Mouse (Mus musculus) ZHBTc4 (cell line): ENCODE measurements around the gene Prm3.

Source experiments
- DNase-seq: peaks from one replicate; pipeline ENCODE4 v3.0.0-alpha.2; 2011; ENCODE audit warnings: low read depth, low spot score

The Prm3 gene

DNA sequence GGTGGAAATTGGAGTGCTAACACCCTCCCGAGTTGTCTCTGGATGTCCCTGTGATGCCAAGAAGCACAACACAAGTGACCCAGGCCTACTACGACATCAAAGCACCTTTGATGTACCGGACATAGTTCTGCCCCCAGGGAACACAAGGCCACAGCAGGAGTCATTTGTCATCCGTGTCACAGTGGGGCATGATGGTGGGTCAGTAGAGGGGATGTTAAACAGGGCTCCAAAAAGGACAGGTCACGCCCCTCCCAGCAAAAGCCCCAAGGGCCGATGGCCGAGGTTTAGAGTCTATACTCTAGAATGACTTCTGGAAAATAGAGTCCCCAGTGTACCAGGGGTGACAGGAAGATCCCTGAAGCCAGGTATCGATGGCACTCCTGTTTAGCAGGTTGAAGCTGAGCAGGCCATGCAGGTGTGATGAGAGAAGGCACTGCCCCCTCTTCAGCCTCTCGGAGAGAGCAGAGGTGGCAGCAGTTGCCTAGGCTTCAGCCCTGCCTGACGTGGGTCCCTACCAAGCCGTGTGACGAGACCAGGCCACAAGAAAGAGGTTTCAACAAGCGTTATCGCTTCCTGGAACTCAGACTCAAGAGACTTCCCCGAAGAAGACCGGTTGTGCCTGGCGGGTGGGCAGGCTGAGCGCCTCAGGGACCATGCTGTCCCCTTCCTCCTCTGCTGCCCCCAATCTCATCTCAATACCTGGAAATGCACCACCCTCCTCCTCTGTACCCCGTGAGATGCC, 18.8 kb downstream of the Prm3 start:
- DNase-seq: no peak

DNA sequence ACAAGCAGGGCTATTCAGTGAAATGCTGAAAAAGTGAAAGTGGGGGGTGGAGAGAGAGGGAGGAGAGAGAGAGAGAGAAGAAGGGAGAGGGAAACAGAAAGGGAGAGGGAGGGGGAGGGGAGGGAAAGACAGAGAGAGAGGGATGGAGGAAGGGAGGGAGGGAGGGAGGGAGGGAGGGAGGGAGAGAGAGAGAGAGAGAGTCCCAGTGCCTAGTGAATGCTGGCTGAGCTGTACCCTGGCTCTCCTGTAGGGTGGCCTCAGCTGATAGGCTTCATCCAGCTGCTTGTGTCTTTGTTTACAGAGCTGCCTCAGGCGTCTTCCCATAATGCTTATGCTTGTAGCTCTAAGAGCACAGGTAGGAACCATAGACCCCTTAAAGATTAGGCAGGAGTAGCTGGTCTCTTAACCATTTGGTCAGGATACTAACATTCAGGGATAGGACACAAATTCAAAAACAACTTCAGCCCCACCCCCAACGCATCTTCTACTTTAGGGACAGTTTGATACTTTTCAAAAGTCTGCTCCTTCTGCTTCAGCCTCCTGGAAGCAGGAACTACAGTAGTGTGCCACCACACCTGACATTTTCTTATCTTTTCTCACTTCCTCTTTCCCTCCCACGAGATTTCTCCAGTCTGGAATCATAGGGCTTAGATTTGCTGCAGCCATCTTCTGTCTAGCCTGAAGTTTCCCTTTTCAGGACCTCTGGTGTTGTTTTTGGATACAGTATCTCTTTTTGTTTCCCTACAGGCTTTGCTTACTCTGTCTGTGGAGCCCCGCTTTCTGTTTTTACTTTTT, 20.0 kb downstream of the Prm3 start:
- DNase-seq: peak; percentile 42

DNA sequence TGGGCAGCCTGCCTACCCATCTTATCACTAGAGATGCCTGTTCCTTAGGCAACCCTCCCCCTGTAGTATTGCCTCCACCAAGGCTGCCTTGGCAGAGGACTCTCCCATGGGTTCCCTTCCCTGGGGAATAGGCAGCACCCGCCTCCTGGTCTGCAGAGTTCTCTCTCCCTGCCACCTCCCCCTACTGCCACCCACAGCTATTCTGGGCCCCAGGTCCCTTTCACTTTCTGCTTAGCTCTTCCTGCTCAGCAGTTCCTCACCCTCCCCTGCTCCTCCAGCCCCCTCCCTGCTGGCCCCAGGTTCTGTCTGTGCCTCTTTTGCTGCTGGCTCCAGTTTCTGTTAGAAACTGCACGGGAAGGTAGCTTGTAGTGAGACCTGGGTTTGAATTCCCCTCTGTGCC, 21.1 kb downstream of the Prm3 start:
- no peak for DNase-seq

DNA sequence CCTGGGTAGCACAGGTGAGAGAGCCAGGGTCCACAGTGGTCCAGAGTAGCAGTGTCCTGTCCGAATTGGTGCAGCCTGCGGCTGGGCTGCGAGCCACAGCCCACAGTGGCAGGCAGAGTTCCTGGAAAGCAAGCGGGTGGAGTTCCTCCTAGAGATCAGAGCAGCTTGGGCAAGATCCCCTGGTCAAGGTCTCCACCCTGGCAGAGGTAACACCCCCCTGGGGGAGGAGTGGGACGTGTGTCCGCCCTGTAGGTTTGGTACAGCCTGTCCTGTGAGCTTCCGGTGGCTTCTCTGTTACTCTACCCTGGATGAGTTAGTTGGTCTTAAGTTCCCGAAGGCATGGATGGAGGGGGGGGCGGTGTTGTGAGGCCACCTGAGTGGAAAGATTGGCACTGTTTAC, 21.9 kb downstream of the Prm3 start:
- DNase-seq: no peak

DNA sequence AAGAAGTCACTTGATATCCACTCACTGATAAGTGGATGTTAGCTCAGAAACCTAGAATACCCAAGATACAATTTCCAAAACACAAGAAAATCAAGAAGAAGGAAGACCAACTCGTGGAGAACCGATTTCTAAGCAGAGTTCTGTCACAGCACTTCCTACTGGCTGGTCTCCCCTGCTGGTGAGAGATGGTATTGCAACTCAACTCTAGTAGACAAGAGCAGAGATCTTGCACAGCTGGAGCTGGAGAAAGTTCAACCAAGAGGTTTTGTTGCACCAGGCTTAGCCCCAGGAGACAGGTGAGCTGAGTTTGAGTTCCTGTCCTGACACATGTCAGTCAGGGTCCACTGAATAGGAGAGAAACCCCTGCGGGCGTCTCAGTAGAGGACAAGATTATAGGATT, 23.6 kb downstream of the Prm3 start:
- peak; percentile 82 for DNase-seq

DNA sequence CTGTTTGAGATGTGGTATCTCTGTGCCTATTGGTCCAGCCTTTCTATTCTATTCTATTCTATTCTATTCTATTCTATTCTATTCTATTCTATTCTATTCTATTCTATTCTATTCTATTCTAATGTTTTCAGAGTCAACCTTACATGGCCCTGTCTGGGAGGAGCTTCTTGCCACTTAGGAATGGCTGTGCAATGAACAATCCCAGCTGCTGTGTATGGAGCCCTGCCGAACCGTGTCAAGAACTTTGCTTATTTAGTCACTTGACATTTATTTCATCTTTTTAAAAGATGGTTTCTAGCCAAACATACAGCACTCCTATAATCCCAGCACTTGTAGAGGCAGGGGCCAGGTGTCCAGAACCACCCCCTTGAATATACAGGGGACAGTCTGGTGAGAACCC, 26.4 kb downstream of the Prm3 start:
- DNase-seq: no peak

DNA sequence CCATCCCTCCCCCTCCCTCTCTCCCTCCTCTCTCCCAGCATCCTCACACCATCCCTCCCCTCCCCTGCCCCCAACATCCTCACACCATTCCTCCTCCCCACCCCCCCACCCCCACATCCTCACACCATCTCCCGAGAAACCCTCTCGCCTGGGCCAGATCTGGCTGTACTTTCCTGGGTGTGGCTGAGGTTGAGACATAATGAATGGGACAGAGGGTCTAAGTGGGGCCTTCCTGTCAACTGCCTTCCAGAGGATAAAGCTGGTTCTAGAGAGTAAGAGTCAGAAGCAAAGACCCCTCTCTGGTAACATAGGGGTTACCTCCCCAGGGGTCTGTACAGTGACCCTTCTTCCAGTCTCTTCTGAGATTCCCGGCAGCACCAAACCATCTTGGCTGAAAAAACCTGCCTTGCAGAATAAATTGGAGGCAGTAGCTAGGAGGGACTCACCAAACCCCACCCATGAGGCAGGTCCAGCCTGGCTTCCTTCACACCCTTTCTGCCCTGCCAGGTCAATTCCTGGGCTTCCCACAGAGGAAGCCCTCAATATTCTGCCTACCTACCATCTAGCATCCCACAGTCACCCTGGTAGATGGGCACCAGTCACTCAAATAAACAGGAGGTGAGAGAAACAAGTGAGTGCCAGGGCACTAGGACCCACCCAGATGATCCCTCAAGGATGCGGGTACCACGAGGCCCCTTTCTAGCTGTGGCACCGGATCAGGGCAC, 27.0 kb downstream of the Prm3 start:
- no peak for DNase-seq

DNA sequence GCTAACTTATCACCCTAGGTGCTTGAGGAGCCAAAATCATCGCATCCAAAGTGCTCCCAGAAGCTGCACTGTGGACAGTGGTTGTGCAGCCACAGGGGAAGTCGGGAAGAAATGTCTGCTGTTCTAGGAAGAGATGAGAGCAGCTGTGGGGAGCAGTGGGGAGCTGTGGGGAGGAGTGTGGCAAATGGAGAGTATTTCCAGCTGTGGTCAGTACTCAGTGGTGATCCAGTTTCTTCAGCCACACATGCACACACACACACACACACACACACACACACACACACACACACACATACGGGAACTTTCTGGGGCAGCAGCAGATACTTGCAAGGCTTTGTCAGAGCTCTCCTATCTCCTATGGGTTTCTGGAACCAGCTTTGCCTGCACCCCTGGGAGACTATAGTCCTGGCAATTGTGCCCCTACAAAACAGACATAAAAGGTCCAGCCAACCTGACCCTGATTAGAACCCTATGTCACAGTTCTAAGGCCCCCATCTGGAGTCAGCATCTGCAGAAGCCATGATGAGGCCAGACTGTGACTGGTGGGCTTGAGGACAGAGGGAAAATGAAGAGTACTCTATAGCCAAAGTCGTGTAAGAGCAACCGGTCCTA, 28.0 kb downstream of the Prm3 start:
- DNase-seq: no peak

DNA sequence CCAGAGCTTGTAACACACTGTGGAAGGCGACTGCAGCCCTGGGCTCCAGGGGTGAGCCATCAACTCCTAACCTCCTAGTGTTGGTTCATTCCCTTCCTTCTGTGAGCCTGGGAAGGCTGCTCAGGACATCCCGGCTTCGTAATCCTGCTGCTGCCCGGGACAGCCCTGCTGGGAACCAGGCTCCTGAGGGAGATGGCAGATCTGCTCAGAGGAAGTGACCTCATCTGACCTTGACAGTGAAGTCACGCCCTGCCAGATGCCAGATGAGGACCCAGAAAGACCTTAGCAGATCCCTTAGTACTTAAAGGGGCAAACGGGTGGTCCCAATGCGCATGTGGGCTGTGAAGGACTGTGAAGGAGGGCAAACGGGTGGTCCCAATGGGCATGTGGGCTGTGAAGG, 29.5 kb downstream of the Prm3 start:
- DNase-seq: no peak

DNA sequence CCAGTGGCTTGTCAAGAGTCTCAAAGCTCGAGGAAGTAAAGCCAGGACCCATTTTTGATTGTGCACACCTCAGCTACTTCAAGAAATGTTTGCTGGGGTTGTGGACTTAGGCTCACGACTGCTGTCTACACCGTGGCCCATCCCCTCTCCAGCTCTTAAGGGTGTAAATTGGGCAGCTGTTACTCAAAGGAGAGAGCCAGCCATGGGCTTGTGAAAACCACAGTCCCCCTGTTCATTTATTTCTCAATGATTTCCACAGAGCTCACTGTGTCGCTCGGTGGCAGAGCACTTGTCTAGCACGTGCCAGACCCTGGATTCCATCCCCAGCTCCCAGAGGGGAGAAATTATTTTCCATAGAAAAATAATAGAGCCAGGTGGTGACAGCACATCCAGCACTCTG, 34.5 kb downstream of the Prm3 start:
- no peak for DNase-seq

DNA sequence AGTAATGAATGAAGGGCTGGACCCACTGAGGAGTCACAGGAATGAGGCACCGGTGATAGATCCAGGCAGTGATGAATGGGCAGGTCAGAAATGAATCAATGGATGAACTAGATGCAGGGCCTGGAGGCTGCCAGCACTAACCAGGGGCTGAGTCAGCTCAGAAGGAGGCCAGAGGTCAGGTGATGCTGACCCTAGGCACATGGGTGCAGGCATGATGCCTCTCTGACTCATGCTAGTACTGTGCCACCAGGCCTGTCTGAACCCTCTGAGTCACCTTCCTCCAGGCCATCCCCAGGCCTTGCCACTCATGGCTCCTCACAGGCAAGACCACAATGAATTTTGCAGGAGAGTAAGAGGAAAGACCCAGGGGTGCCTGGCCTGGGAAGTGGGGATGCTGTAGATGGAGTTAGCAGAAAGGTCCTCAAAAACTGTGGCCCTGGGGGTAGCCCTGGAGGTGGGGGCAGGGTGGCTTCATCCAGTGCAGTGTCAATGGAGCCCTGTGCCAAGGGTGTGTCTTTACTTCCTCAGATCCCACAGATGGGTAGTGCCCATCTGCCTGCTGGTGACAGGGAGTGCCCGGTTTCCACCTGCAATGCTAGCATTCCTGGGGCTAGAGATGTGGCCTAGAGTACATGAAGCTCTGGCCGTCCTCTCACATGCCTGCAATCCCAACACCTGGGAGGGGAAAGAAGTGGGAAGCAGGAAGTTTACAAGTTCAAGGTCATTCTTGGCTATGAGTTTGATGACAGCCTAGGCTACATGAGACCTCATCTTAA, 36.0 kb downstream of the Prm3 start:
- no peak for DNase-seq

DNA sequence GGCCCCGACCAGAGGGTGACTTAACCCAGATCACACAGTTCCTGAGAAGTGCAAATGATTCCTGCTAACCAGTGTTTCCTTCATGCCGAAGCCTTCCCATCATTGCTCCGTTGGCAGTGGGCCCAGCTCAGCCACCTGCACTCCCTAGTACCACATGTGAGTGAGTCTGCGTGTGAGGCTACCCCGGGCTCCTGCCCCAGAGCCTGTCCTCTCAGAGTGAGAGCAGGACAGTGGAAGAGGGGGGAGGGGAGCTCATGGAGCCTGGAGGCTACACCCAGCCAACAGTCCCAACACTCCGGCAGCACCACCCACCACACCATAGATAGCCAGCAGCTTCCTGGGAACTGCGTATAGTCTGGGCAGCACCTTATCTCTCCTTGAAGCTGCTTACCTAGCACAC, 40.9 kb downstream of the Prm3 start:
- DNase-seq: no peak

DNA sequence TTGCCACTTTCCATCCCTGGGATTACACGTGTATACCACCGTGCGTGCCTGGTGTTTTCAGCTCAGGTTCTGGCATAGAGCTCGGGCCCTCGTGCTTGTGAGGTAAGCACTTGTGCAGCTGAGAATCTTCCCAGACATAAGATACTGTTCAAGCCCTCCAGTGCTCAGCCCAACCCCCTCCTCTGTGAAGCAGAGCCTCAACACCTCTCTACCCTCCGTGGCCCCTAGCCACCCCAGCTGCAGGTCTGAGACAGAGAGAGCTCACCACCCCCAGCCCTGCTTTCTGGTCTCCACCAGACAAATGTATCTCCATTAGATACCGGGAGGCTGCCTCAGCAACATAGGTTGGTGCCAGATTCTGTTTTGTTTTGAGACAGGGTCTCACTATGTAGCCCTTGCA, 41.5 kb downstream of the Prm3 start:
- no peak for DNase-seq

DNA sequence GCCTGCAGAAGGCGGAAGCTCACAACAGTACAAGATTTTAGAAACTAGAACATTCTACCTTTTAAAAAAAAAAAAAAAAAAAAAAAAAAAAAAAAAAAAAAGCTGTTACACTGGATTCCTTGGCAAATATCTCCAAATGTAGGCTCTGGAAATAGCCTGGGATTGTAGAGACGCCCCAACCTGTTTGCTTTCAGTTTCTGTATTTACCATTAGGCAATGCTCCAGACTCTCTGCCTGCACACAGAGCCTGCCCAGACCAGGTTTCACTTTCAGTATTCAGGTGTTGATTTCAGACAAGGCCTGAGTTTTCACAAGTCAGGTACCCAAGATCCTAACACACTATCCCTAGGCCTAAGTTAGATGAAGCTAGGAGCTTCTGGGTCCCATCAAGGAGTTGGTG, 49.6 kb downstream of the Prm3 start:
- no peak for DNase-seq
